Mouse (Mus musculus): ENCODE data around the gene Atl3.

Atl3 gene
- long read RNA-seq, experiment 1, full-length matches to known transcripts, result 2 of 10 reads
- long read RNA-seq, experiment 1, partial matches to known transcripts, result 0 of 10 reads
- long read RNA-seq, experiment 1, other reads (novel, unspliced or antisense), result 8 of 10 reads
- long read RNA-seq, experiment 2, full-length matches to known transcripts, result 4 of 12 reads
- long read RNA-seq, experiment 2, partial matches to known transcripts, result 1 of 12 reads
- long read RNA-seq, experiment 2, other reads (novel, unspliced or antisense), result 7 of 12 reads

- intact Hi-C loops (cut with DNase I), result no loop called here
Measured at GRCm38 (mm10) chr19:7493352-7494186, at the start of gene Atl3. Gene Atl3, plus strand, starts transcription at chr19:7494040.

- intact Hi-C loops (cut with DNase I), result no loop called here
Measured at GRCm38 (mm10) chr19:7445105-7445504, 48.7 kb upstream of the Atl3 start.

GRCm38 (mm10) chr19:7445596-7445995 lies 48.2 kb upstream of the Atl3 start:
- intact Hi-C loops (cut with DNase I), result no loop called here

GRCm38 (mm10) chr19:7456803-7457202 lies 37.0 kb upstream of the Atl3 start:
- intact Hi-C loops (cut with DNase I), result loop anchor here (10.0 kb wide), 1 partner anchor 58 kb away; no protein-coding TSS in a partner anchor

GRCm38 (mm10) chr19:7458901-7459300 lies 34.9 kb upstream of the Atl3 start:
- intact Hi-C loops (cut with DNase I), result loop anchor here (10.0 kb wide), 1 partner anchor 56 kb away; no protein-coding TSS in a partner anchor

GRCm38 (mm10) chr19:7459370-7459769 lies 34.5 kb upstream of the Atl3 start:
- intact Hi-C loops (cut with DNase I), result loop anchor here (10.0 kb wide), 1 partner anchor 55 kb away; no protein-coding TSS in a partner anchor

GRCm38 (mm10) chr19:7467915-7468314 lies 25.9 kb upstream of the Atl3 start:
- intact Hi-C loops (cut with DNase I), result no loop called here

- intact Hi-C loops (cut with DNase I), result no loop called here
Measured at GRCm38 (mm10) chr19:7470643-7471042, 23.2 kb upstream of the Atl3 start.

- intact Hi-C loops (cut with DNase I), result no loop called here
Measured at GRCm38 (mm10) chr19:7479751-7480248, 14.0 kb upstream of the Atl3 start.

GRCm38 (mm10) chr19:7481541-7482265 lies 12.1 kb upstream of the Atl3 start:
- intact Hi-C loops (cut with DNase I), result no loop called here

- intact Hi-C loops (cut with DNase I), result no loop called here
Measured at GRCm38 (mm10) chr19:7482266-7482598, 11.6 kb upstream of the Atl3 start.

- intact Hi-C loops (cut with DNase I), result no loop called here
Measured at GRCm38 (mm10) chr19:7482599-7483511, 11.0 kb upstream of the Atl3 start, which contains the start of gene Rtn3. Gene Rtn3, minus strand, starts transcription at chr19:7483281.

GRCm38 (mm10) chr19:7483512-7483882 lies 10.3 kb upstream of the Atl3 start:
- intact Hi-C loops (cut with DNase I), result no loop called here

- intact Hi-C loops (cut with DNase I), result no loop called here
Measured at GRCm38 (mm10) chr19:7484076-7484475, 9.8 kb upstream of the Atl3 start.

- intact Hi-C loops (cut with DNase I), result no loop called here
Measured at GRCm38 (mm10) chr19:7487680-7488079, 6.2 kb upstream of the Atl3 start.

GRCm38 (mm10) chr19:7491960-7492359 lies 1.9 kb upstream of the Atl3 start:
- intact Hi-C loops (cut with DNase I), result no loop called here

GRCm38 (mm10) chr19:7492682-7493081 lies 1.2 kb upstream of the Atl3 start:
- intact Hi-C loops (cut with DNase I), result no loop called here

- intact Hi-C loops (cut with DNase I), result no loop called here
Measured at GRCm38 (mm10) chr19:7494187-7495015, 561 bp downstream of the Atl3 start.

GRCm38 (mm10) chr19:7495221-7496038 lies 1.6 kb downstream of the Atl3 start:
- intact Hi-C loops (cut with DNase I), result no loop called here
